ENCODE assay signal across 10 mouse cellular contexts in the genomic region with DNA sequence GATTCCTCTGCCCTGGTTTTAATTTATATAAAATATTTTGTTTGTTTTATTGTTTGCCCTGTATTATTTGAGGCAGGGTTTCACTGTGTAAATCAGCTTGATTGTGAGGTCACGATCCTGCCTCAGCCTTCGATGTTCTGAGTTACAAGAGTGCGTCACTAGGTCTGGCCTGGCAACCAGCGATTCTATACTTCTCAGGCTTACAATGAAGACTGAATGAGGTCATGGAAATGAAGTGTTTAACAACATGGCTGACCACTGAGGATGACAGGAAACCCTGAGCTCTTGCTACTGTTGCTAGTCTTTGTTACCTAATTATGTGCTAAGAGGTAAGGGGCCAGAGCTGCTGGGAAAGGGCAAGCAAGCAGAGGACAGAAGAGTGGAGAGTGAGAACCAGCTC. TPM values are rescaled to one million over a fixed set of nuclear protein-coding genes. Genes with fewer than 3 reads are reported as not detected.
A peak's percentile ranks its signal among the peaks of the same experiment; 100 is the strongest.
DNase-seq lines count a peak whose midpoint lies in the region; ATAC-seq lines count a peak whose summit lies in the region.
"Had no signal": no experiment of that assay in that cellular context is flagged by ENCODE, and none has a peak within 500 bp of the region (broad histone marks: within the 10 kb centered on the region; RNA-seq: fewer than 3 reads in every experiment).

Gene Dusp10, plus strand, starts transcription at position 197 of the 400 bp plus-strand sequence.

- H3K27me3 ChIP-seq in forebrain, embryonic 12.5 days = no peaks in the 10 kb centered on the region
- no peaks in the 10 kb centered on the region for H3K27me3 ChIP-seq in forebrain, embryonic 13.5 days

- WGBS in forebrain, embryonic 12.5 days = 84% methylated on average over 4 of the region's 4 CpGs
- WGBS in forebrain, embryonic 13.5 days = 87% methylated on average over 4 of the region's 4 CpGs

- H3K4me3 ChIP-seq in forebrain, embryonic 12.5 days (replicated peaks) = no peak within 1 kb of the TSS
- H3K4me3 ChIP-seq in forebrain, embryonic 13.5 days = no peak within 1 kb of the TSS

- ATAC-seq in forebrain, embryonic 12.5 days (ENCODE audit: low FRiP score) = no peak
- no peak for ATAC-seq in forebrain, embryonic 13.5 days
- ATAC-seq in granulocyte monocyte progenitor cell, adult 5-6 weeks (replicated peaks; ENCODE audit: poor library complexity, severe bottlenecking) = peak; percentile 54

- H3K9me3 ChIP-seq in forebrain, embryonic 12.5 days = no peaks in the 10 kb centered on the region
- H3K9me3 ChIP-seq in forebrain, embryonic 13.5 days (replicated peaks) = no peaks in the 10 kb centered on the region

- no peak within 1 kb of the TSS for H3K4me2 ChIP-seq in forebrain, embryonic 12.5 days
- no peak within 1 kb of the TSS for H3K4me2 ChIP-seq in forebrain, embryonic 13.5 days

- H3K27ac ChIP-seq in forebrain, embryonic 12.5 days = no peak within 1 kb of the TSS
- H3K27ac ChIP-seq in forebrain, embryonic 13.5 days = no peak within 1 kb of the TSS
- H3K27ac ChIP-seq: macrophage had no signal

- H3K36me3 ChIP-seq in forebrain, embryonic 12.5 days (replicated peaks) = no peaks in the 10 kb centered on the region
- H3K36me3 ChIP-seq in forebrain, embryonic 13.5 days (ENCODE audit: poor library complexity, severe bottlenecking) = no peaks in the 10 kb centered on the region

- no peak for DNase-seq in thymus, postnatal 0 days (ENCODE audit: low spot score)
- DNase-seq in thymus, postnatal 10 days (ENCODE audit: low spot score in 2 of 2) = no peak
- DNase-seq in layer of hippocampus, adult 8-10 months (ENCODE audit: low spot score in 2 of 2) = no peak
- DNase-seq in lung, postnatal 36 days = no peak
- no peak for DNase-seq in layer of hippocampus, adult 11-12 months (ENCODE audit: low spot score)
- DNase-seq: kidney, adult 18-20 months had no signal

- no peak within 1 kb of the TSS for H3K9ac ChIP-seq in forebrain, embryonic 12.5 days
- no peak within 1 kb of the TSS for H3K9ac ChIP-seq in forebrain, embryonic 13.5 days

- no peaks in the 10 kb centered on the region for H3K4me1 ChIP-seq in forebrain, embryonic 12.5 days
- no peaks in the 10 kb centered on the region for H3K4me1 ChIP-seq in forebrain, embryonic 13.5 days

RNA-seq across cellular contexts. Expression of gene Dusp10, which starts in this region (rescaled TPM):
- 10.2 and 11.4 TPM in 2 replicates for polyA plus RNA-seq in forebrain, embryonic 12.5 days (2016; fragmentation: Nextera tagmentation; extraction: Ambion mirVana)
- polyA plus RNA-seq in forebrain, embryonic 13.5 days (2015; fragmentation: Nextera tagmentation; extraction: Ambion mirVana) = 8.6 and 9.7 TPM in 2 replicates
- polyA plus RNA-seq in thymus, postnatal 0 days (2015; fragmentation: Nextera tagmentation; extraction: Ambion mirVana) = 91.6 and 101 TPM in 2 replicates
- 0.96 and 1.4 TPM in 2 replicates for total RNA-seq in granulocyte monocyte progenitor cell, adult 5-6 weeks (2014; fragmentation: Nextera tagmentation)
- 2.8 and 5.8 TPM in 2 replicates for total RNA-seq in granulocyte monocyte progenitor cell, adult 5-6 weeks (2017)
- 1 to 10 TPM; 3.8 to 5.8 (median 5.5) TPM for total RNA-seq in layer of hippocampus, adult 8-10 months (2022)
